Mouse (Mus musculus) CH12.LX (cell line): Measurements from ENCODE around the gene Nectin2. TPM values are rescaled to one million over a fixed set of nuclear protein-coding genes. Genes with fewer than 3 reads are reported as not detected.

ENCODE experiments used
- DNase-seq: peaks from one replicate; pipeline ENCODE4 v3.0.0-alpha.2; 2013; ENCODE audit errors: extremely low read depth
- H3K27ac ChIP-seq: 2 replicates; pipeline ENCODE4 v1.5.1; 2012; ENCODE audit warnings: low read depth, mild to moderate bottlenecking, control low read depth, moderate library complexity; ENCODE audit not compliant: insufficient read depth
- H3K27me3 ChIP-seq: replicated peaks from 2 replicates; pipeline ENCODE3; 2012; ENCODE audit warnings: inconsistent platforms
- H3K36me3 ChIP-seq, 2 experiments: replicated peaks in 1 of 2; 2 replicates each; pipeline versions ENCODE3 to v1.6.1; 2012; ENCODE audit warnings: inconsistent platforms in 1 of 2, low read length in 1 of 2, mild to moderate bottlenecking in 1 of 2, mixed read lengths in 1 of 2, moderate library complexity in 1 of 2; ENCODE audit not compliant: control insufficient read depth in 1 of 2, insufficient read depth in 1 of 2
- H3K4me1 ChIP-seq, 2 experiments: 2 replicates each; pipeline ENCODE4 v1.6.1; 2012; ENCODE audit warnings: inconsistent platforms in 1 of 2, moderate library complexity in 1 of 2; ENCODE audit not compliant: insufficient read depth in 2 of 2, control insufficient read depth in 1 of 2
- H3K4me2 ChIP-seq: 2 replicates; pipeline ENCODE4 v1.6.1; 2012; ENCODE audit warnings: low read depth, mild to moderate bottlenecking, control low read depth; ENCODE audit not compliant: poor library complexity, insufficient read depth, severe bottlenecking
- H3K4me3 ChIP-seq, 3 experiments: fragments of 150-350 bp in 1 of 3; sonication (generic) in 1 of 3; replicated peaks in 1 of 3; 2 replicates each; pipeline versions ENCODE3 to v1.5.1; 2011 to 2012; ENCODE audit warnings: low read depth in 2 of 3, low read length in 2 of 3, mild to moderate bottlenecking in 2 of 3, moderate library complexity in 2 of 3, control low read depth in 1 of 3, improper control_type of control experiment in 1 of 3, inconsistent platforms in 1 of 3, mixed read lengths in 1 of 3; ENCODE audit not compliant: poor library complexity in 1 of 3
- H3K79me2 ChIP-seq: replicated peaks from 2 replicates; pipeline ENCODE4 v1.6.1; 2012; ENCODE audit warnings: mild to moderate bottlenecking, moderate library complexity; ENCODE audit not compliant: control insufficient read depth, poor library complexity, insufficient read depth, severe bottlenecking; ENCODE audit errors: extremely low read depth
- H3K9ac ChIP-seq: 2 replicates; pipeline ENCODE4 v1.6.1; 2012; ENCODE audit warnings: low read depth, mild to moderate bottlenecking, control low read depth, moderate library complexity; ENCODE audit not compliant: insufficient read depth
- H3K9me3 ChIP-seq: replicated peaks from 2 replicates; pipeline ENCODE3; 2012; ENCODE audit warnings: low read length, inconsistent platforms, mixed read lengths
- BHLHE40 ChIP-seq: IDR thresholded peaks from 2 replicates; pipeline ENCODE4 v1.6.1; 2011; ENCODE audit warnings: mild to moderate bottlenecking, low read depth, low read length, improper control_type of control experiment
- CHD1 ChIP-seq: IDR thresholded peaks from 2 replicates; pipeline ENCODE4 v1.6.1; 2012; ENCODE audit warnings: low read depth, low read length, improper control_type of control experiment, inconsistent platforms
- CHD2 ChIP-seq: IDR thresholded peaks from 2 replicates; pipeline ENCODE4 v1.6.1; 2011; ENCODE audit warnings: low read length, improper control_type of control experiment
- CTCF ChIP-seq, 2 experiments: IDR thresholded peaks in 1 of 2; conservative IDR thresholded peaks in 1 of 2; 2 replicates each; pipeline ENCODE4 v1.5.1; 2011 to 2012; ENCODE audit warnings: low read depth in 2 of 2, low read length in 2 of 2, improper control_type of control experiment in 1 of 2, inconsistent platforms in 1 of 2, mild to moderate bottlenecking in 1 of 2, moderate library complexity in 1 of 2
- E2F4 ChIP-seq: IDR thresholded peaks from 2 replicates; pipeline ENCODE4 v1.6.1; 2011; ENCODE audit warnings: low read depth, low read length, improper control_type of control experiment; ENCODE audit not compliant: insufficient replicate concordance
- ELF1 ChIP-seq: IDR thresholded peaks from 2 replicates; pipeline ENCODE4 v1.6.1; 2014; ENCODE audit warnings: low read depth, mild to moderate bottlenecking, inconsistent platforms, low read length, improper control_type of control experiment
- EP300 ChIP-seq: IDR thresholded peaks from 2 replicates; pipeline ENCODE4 v1.6.1; 2011; ENCODE audit warnings: low read length, improper control_type of control experiment
- ETS1 ChIP-seq: conservative IDR thresholded peaks from 2 replicates; pipeline ENCODE4 v1.6.1; 2012; ENCODE audit warnings: low read depth, mild to moderate bottlenecking, inconsistent platforms, low read length, improper control_type of control experiment, moderate library complexity
- GABPA ChIP-seq: IDR thresholded peaks from 2 replicates; pipeline ENCODE4 v1.6.1; 2012; ENCODE audit warnings: low read depth, low read length, improper control_type of control experiment, inconsistent platforms; ENCODE audit not compliant: insufficient replicate concordance
- HCFC1 ChIP-seq: IDR thresholded peaks from 2 replicates; pipeline ENCODE4 v1.6.1; 2012; ENCODE audit warnings: low read depth, mild to moderate bottlenecking, inconsistent platforms, low read length, improper control_type of control experiment
- IRF4 ChIP-seq: IDR thresholded peaks from 2 replicates; pipeline ENCODE4 v1.6.1; 2014; ENCODE audit warnings: low read depth, mild to moderate bottlenecking, inconsistent platforms, low read length, improper control_type of control experiment
- JUN ChIP-seq: IDR thresholded peaks from 2 replicates; pipeline ENCODE4 v1.6.1; 2011; ENCODE audit warnings: low read depth, mild to moderate bottlenecking, low read length, improper control_type of control experiment, moderate library complexity; ENCODE audit not compliant: insufficient read depth
- JUND ChIP-seq: conservative IDR thresholded peaks from 2 replicates; pipeline ENCODE4 v1.6.1; 2011; ENCODE audit warnings: low read depth, low read length, improper control_type of control experiment
- KAT2A ChIP-seq: IDR thresholded peaks from 2 replicates; pipeline ENCODE4 v1.6.1; 2012; ENCODE audit warnings: low read length, improper control_type of control experiment, inconsistent platforms; ENCODE audit not compliant: insufficient replicate concordance
- MAFK ChIP-seq: IDR thresholded peaks from 2 replicates; pipeline ENCODE4 v1.6.1; 2011; ENCODE audit warnings: low read length, improper control_type of control experiment; ENCODE audit not compliant: insufficient replicate concordance
- MAX ChIP-seq: IDR thresholded peaks from 2 replicates; pipeline ENCODE4 v1.6.1; 2011; ENCODE audit warnings: low read length, improper control_type of control experiment
- MAZ ChIP-seq: IDR thresholded peaks from 2 replicates; pipeline ENCODE4 v1.6.1; 2012; ENCODE audit warnings: low read depth, mild to moderate bottlenecking, inconsistent platforms, low read length, improper control_type of control experiment, moderate library complexity
- MEF2A ChIP-seq: IDR thresholded peaks from 2 replicates; pipeline ENCODE4 v1.6.1; 2014; ENCODE audit warnings: low read depth, mild to moderate bottlenecking, inconsistent platforms, low read length, improper control_type of control experiment, borderline replicate concordance
- MXI1 ChIP-seq: IDR thresholded peaks from 2 replicates; pipeline ENCODE4 v1.6.1; 2011; ENCODE audit warnings: mild to moderate bottlenecking, low read depth, low read length, improper control_type of control experiment
- MYC ChIP-seq: IDR thresholded peaks from 2 replicates; pipeline ENCODE4 v1.6.1; 2011; ENCODE audit warnings: low read depth, mild to moderate bottlenecking, improper control_type of control experiment, low read length
- NELFE ChIP-seq: IDR thresholded peaks from 2 replicates; pipeline ENCODE4 v1.6.1; 2011; ENCODE audit warnings: low read depth, low read length, improper control_type of control experiment
- NRF1 ChIP-seq: IDR thresholded peaks from 2 replicates; pipeline ENCODE4 v1.6.1; 2014; ENCODE audit warnings: low read depth, mild to moderate bottlenecking, inconsistent platforms, low read length, improper control_type of control experiment, moderate library complexity
- PAX5 ChIP-seq: IDR thresholded peaks from 2 replicates; pipeline ENCODE4 v1.6.1; 2012; ENCODE audit warnings: low read length, inconsistent platforms, mixed read lengths
- POLR2A ChIP-seq: IDR thresholded peaks from 2 replicates; pipeline ENCODE4 v1.6.1; 2011; ENCODE audit warnings: low read depth, mild to moderate bottlenecking, improper control_type of control experiment, low read length
- POLR2AphosphoS2 ChIP-seq: IDR thresholded peaks from 2 replicates; pipeline ENCODE4 v1.6.1; 2011; ENCODE audit warnings: low read depth, low read length, improper control_type of control experiment
- RAD21 ChIP-seq: IDR thresholded peaks from 2 replicates; pipeline ENCODE4 v1.6.1; 2011; ENCODE audit warnings: low read depth, mild to moderate bottlenecking, low read length, improper control_type of control experiment, moderate library complexity
- RCOR1 ChIP-seq: conservative IDR thresholded peaks from 2 replicates; pipeline ENCODE4 v1.6.1; 2012; ENCODE audit warnings: low read depth, mild to moderate bottlenecking, inconsistent platforms, low read length, improper control_type of control experiment
- SIN3A ChIP-seq: IDR thresholded peaks from 2 replicates; pipeline ENCODE4 v1.6.1; 2012; ENCODE audit warnings: low read length, improper control_type of control experiment, inconsistent platforms
- SMC3 ChIP-seq: IDR thresholded peaks from 2 replicates; pipeline ENCODE4 v1.6.1; 2011; ENCODE audit warnings: low read depth, low read length, improper control_type of control experiment
- TBP ChIP-seq: conservative IDR thresholded peaks from 2 replicates; pipeline ENCODE4 v1.6.1; 2011; ENCODE audit warnings: low read depth, low read length, improper control_type of control experiment
- TCF12 ChIP-seq: IDR thresholded peaks from 2 replicates; pipeline ENCODE4 v1.6.1; 2014; ENCODE audit warnings: low read depth, mild to moderate bottlenecking, inconsistent platforms, low read length, improper control_type of control experiment
- UBTF ChIP-seq: IDR thresholded peaks from 2 replicates; pipeline ENCODE4 v1.6.1; 2012; ENCODE audit warnings: low read depth, mild to moderate bottlenecking, inconsistent platforms, low read length, improper control_type of control experiment, moderate library complexity
- USF1 ChIP-seq: IDR thresholded peaks from 2 replicates; pipeline ENCODE4 v1.6.1; 2014; ENCODE audit warnings: low read depth, mild to moderate bottlenecking, inconsistent platforms, low read length, improper control_type of control experiment
- USF2 ChIP-seq: conservative IDR thresholded peaks from 2 replicates; pipeline ENCODE4 v1.6.1; 2011; ENCODE audit warnings: low read depth, low read length, improper control_type of control experiment
- ZC3H11A ChIP-seq: IDR thresholded peaks from 2 replicates; pipeline ENCODE4 v1.6.1; 2012; ENCODE audit warnings: low read depth, mild to moderate bottlenecking, inconsistent platforms, low read length, improper control_type of control experiment
- ZKSCAN1 ChIP-seq: IDR thresholded peaks from 2 replicates; pipeline ENCODE4 v1.6.1; 2012; ENCODE audit warnings: low read depth, inconsistent platforms, low read length, improper control_type of control experiment, borderline replicate concordance
- ZMIZ1 ChIP-seq: IDR thresholded peaks from 2 replicates; pipeline ENCODE4 v1.6.1; 2012; ENCODE audit warnings: low read depth, mild to moderate bottlenecking, inconsistent platforms, low read length, improper control_type of control experiment
- ZNF384 ChIP-seq: IDR thresholded peaks from 2 replicates; pipeline ENCODE4 v1.6.1; 2012; ENCODE audit warnings: low read depth, low read length, improper control_type of control experiment, inconsistent platforms
- dilution Hi-C: fragments of 300-500 bp; cut with MboI; formaldehyde crosslinking; loops from 2 replicates; pipeline ENCODE4 v1.14.3; 2020; ENCODE audit warnings: low sequenced_read_pairs; ENCODE audit not compliant: extremely low pct_unique_long_range_greater_than_20kb, extremely low pct_ligation_motif_present
- in situ Hi-C: fragments of 300-500 bp; cut with MboI; formaldehyde crosslinking; loops from 3 replicates; pipeline ENCODE4 v1.14.3; 2019; ENCODE audit warnings: low sequenced_read_pairs, low pct_ligation_motif_present, low pct_unique_long_range_greater_than_20kb, mixed read lengths
- polyA plus RNA-seq: library from polyadenylated mRNA; unstranded; fragments of >175 nt; gene quantifications from 2 replicates; pipeline ENCODE4 v1.2.1, GENCODE M21; 2012; ENCODE audit warnings: low read depth; ENCODE audit not compliant: insufficient read length
- total RNA-seq, 2 experiments: library from RNA; depleted of rRNA; stranded (reverse); fragments of 300-350 nt in 1 of 2; fragments of >200 nt in 1 of 2; gene quantifications; 2 replicates each; pipeline ENCODE4 v1.2.3; 2012 to 2014

The Nectin2 gene
- total and polyA plus RNA-seq, 3 experiments = 3.0 to 14.1 (median 6.3) TPM

DNA sequence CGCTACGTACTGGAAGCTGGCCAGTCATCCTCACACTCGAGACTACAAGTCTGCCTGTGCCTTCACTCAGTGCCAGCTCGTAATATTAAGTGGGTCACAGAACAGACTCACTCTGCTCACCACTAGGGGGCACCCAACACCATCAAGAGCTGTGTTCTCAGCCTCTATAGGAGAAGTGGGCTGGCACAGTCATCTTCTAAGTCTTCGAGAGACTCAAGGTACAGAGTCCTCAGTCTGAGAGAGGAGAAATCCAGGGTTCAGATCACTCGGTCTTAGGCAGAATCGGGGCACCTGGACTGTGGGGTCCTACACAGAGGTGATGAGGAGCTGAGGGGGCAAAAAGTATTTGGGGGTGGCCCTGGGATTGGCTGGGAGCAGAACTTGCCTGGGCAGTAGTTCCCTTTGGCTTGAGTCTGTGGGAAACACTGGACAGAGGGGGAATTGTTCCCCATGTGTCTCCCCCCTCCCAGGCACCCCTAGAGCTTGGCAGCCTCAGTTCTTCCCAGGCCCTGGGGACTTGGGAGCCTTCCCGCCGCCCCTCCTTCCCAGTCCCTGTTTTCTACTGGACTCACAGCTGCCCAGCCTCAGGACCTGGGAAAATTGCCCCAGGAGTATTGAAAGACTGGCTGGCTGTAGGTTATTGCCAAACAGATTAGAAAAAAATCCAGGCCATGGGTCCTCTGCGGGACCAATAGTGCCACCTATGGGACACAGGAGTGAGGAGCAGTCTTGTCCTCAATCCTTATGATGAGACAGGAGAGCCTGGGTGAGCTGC is 81.1 kb downstream of the Nectin2 start:
- in situ Hi-C loops = loop anchor here (5.0 kb wide), 2 partner anchors 43 to 203 kb away; no protein-coding TSS in a partner anchor
- no peak for TF ChIP-seq HCFC1
- TF ChIP-seq SMC3 = peak; percentile 81
- TF ChIP-seq JUN = no peak
- no peak for TF ChIP-seq UBTF
- no peak for TF ChIP-seq MAFK
- TF ChIP-seq MAZ = no peak
- no peak for TF ChIP-seq CHD1
- TF ChIP-seq NELFE = no peak; the same call in 1 of the 2 replicates
- no peak for TF ChIP-seq SIN3A
- TF ChIP-seq CHD2 = no peak
- TF ChIP-seq RAD21 = peak; percentile 88
- TF ChIP-seq MEF2A = no peak
- TF ChIP-seq IRF4 = peak; percentile 33; the same call in 1 of the 2 replicates
- TF ChIP-seq BHLHE40 = no peak
- TF ChIP-seq TBP = no peak
- TF ChIP-seq JUND = no peak
- TF ChIP-seq MYC = no peak; the same call in 1 of the 2 replicates
- TF ChIP-seq PAX5 = no peak
- TF ChIP-seq MXI1 = no peak
- no peak for TF ChIP-seq NRF1
- TF ChIP-seq RCOR1 = no peak
- no peak for TF ChIP-seq POLR2AphosphoS2
- TF ChIP-seq USF1 = no peak
- no peak for TF ChIP-seq ELF1
- TF ChIP-seq POLR2A = peak; percentile 40; the same call in 1 of the 2 replicates
- no peak for TF ChIP-seq ETS1
- TF ChIP-seq MAX = 0 out of 2 replicates have a peak, but pooled peaks have one; percentile 8
- no peak for TF ChIP-seq EP300
- no peak for TF ChIP-seq TCF12
- TF ChIP-seq KAT2A = no peak
- TF ChIP-seq GABPA = no peak
- TF ChIP-seq ZC3H11A = no peak
- TF ChIP-seq ZNF384 = peak; percentile 93
- no peak for TF ChIP-seq E2F4
- no peak for TF ChIP-seq ZMIZ1
- TF ChIP-seq ZKSCAN1 = no peak
- TF ChIP-seq CTCF (conservative IDR thresholded peaks at IDR 0.05 in 1 of 2, IDR thresholded peaks at IDR 0.05 in 1 of 2; ENCODE audit: low read depth in 2 of 2, low read length in 2 of 2) = peak; percentile 82 to 96
- TF ChIP-seq USF2 = no peak

More for the DNA sequence above, 81.1 kb downstream of the Nectin2 start:
- Histone ChIP-seq H3K27ac (peak overlapping the region; percentile 30; the same call in 1 of the 2 replicates), H3K4me2 (peak overlapping the region; percentile 79), H3K36me3 (no peaks in the 10 kb centered on the region), H3K27me3 (peaks cover 2% of the 10 kb centered on the region), H3K9me3 (no peaks in the 10 kb centered on the region), H3K4me1 (peaks cover 7 to 29% of the 10 kb centered on the region in 2 experiments; a peak in 3 of 4 replicates), H3K79me2 (peaks cover 5% of the 10 kb centered on the region), H3K4me3 (peak overlapping the region in 2 of 3 experiments; percentile 2 to 19), H3K9ac (peak overlapping the region; percentile 55)
- dilution Hi-C loops = no loop called here
- DNase-seq = peak; percentile 97
